Mouse (Mus musculus): Measurements from ENCODE around the gene Gm48551. TPM values are rescaled to one million over a fixed set of nuclear protein-coding genes. Genes with fewer than 3 reads are reported as not detected.
A peak's percentile ranks its signal among the peaks of the same experiment; 100 is the strongest.

Gm48551 gene
- polyA plus RNA-seq, 2 experiments from 2014 or later = 1.1 to 1.2 TPM

DNA sequence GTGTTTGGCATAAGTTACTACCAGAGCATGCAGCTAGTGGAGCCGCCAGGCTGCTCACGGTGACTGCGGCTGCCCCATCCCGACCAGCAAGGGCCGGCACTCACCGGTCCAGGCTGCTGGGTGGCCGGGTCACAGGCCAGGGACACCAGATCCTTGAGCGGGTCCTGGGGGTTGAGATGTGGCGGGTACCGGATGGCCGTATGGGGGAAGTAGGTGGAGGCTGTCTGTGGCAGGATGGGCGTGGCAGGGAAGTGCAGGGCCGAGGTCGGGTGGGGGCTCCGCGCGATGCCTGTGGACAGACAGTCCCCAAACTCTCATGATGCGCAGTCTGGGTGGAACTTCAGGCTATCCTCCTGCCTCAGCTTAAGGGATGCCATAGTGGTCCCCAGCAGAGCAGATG, 20.5 kb downstream of the Gm48551 start:
- ATAC-seq = peak; percentile 25

DNA sequence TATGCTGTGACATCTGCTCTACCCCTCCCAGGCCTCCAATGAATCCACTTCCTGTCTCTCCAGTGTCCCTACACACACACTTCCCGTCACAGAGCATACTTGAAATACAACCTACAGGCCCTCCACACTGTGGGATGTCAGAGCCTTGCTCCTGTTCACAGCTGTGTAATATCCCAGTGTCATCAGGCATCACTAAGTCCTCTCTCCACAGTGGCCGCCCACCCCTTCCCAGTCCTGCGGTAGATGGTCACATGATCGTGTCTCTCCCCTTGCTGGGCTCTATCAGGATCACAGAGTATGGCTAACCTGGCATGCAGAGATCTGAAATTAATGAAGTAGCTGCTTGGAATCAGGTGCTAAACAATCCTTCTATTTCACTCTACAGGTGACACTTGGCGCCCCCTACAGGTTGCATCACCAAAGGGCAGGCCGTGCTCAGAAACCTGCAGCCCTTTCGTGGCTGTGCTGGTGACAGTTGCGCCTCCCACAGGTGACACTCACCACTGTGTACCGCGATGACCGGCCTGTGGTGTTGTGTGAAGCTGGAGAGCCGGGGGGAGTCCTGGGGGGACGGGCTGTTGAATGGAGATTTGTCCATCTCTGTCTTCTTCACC, 21.4 kb downstream of the Gm48551 start:
- peak; percentile 13 for ATAC-seq

GRCm38 (mm10) chr10:81406504-81407440, 22.5 kb downstream of the Gm48551 start:
- ATAC-seq = no peak

GRCm38 (mm10) chr10:81407539-81408423, 23.5 kb downstream of the Gm48551 start:
- ATAC-seq = peak; percentile 82

DNA sequence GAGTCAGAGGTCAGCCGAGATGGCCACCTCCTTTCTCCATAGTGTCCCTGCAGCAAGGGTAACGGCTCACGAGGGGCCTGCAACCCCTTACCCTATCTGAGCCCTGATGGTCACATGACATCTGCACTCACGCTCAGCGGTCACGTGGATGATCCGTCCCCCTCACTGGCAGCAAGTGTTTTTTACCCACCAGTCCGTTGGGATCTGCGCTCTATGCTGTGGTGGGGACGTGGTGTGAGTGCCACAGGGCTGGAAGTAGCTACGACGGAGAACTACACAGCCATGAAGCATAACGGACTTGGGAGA, 24.1 kb downstream of the Gm48551 start:
- ATAC-seq = no peak

DNA sequence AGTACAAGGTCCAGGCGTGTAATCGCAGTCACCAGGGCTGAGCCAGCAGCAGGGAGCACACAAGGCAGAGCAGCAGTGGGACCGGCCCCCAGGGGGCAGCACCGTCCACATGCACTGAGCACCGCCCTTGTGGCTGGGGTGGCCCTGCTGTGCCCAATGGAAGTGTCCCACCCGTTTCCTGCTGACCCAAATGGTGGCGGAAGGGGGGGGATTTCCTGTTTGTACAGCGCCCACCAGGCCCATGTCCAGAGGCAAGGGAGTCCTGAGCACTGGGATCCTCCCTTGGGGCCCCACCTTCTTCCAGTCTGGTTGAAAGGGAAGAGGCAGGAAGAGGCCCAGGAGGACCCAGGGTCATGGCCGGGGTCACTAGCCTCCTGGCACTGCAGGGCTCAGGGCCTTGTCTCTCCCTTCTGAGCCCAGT, 24.6 kb downstream of the Gm48551 start:
- ATAC-seq = no peak

DNA sequence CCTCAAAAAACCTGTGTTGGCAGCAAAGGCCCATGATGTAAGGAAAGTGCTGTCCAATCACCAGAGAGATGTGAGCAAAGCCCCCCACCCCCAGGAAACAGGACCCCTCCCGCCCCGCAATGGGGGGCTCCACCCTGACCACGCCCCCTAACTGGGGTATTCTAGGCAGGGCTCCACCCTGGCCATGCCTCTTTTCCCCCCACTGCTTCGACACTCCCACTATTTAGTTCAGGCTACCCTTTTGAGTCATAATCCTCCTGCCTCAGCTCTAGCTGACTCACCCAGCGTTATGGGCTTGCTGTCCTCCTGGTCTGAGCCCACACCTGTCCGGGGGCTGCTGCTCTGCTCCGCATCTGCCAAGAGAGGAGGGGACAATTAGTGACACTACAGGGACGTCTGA, 25.1 kb downstream of the Gm48551 start:
- ATAC-seq = no peak

- no peak for ATAC-seq
These were observed 26.1 kb downstream of the Gm48551 start for GRCm38 (mm10) chr10:81410350-81410749.

DNA sequence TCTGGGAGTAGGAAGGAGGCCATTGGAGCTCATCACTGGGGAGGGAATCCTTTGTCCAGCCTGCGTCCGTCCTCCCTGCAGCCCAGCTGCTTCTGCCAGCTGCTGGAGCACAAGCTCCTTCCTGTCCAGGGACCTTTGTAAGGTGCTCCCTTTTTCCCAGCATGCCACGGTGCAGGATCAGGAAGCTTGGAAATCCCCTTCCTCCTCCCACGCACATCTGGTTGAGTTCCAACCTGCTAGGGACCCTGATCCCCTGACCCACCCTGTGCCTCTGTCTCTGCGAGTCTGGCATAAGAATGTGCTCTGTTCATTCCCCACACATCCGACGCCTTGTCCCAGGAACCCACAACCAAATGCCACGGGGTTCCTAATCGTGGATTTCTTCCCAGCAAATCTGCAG, 26.7 kb downstream of the Gm48551 start:
- ATAC-seq = no peak

GRCm38 (mm10) chr10:81411471-81412400, 27.5 kb downstream of the Gm48551 start:
- ATAC-seq = no peak

- no peak for ATAC-seq
These were observed 28.5 kb downstream of the Gm48551 start for GRCm38 (mm10) chr10:81412586-81413309.

DNA sequence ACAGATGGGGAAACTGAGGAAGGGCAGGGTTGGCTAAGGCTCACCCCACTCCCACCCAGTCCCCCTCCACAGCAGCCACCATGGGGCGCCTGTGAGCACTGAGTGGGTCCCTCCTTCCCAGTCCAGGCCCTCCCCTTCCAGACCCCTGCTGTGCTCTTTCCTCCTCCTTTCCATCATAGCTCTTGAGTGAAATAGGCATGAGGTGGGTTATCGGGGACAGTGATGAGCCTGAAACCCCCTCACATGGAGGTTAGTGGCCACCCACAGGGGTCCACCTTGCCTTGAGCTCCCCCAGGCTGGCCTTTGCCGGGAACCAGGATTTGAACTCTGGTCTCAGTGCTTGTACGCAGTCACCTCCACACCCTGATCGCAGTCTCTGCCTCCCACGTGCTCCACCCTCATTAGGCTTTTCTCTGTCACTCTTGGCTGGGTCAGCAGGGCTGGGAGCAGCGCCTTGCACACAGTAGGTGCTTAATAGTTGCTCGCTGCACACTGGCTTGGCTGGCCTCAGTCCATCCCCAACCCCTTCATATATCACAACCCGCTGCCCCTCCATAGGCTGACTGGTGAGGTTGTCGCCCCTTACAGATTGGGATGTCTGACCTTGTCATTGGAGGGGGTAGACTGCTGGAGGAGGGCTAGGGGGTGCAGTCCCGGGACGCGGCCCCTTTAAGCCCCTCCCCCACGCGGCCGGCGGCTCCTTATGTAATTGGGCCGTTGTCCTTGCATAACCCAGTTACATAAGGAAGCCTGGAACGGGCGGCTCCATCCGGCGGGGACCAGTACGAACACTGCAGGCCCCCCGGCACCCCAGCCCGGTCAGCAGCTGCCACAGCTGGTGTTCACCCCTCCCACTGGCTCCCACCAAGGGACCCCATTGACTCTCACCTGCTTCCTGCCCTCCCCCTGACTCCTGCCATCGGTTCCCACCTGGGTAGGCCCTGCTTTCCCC, 29.3 kb downstream of the Gm48551 start:
- no peak for ATAC-seq

GRCm38 (mm10) chr10:81414682-81415081, 30.4 kb downstream of the Gm48551 start:
- ATAC-seq = no peak

- no peak for ATAC-seq
These were observed 30.9 kb downstream of the Gm48551 start for GRCm38 (mm10) chr10:81415146-81415545.

- ATAC-seq = no peak
These were observed 31.5 kb downstream of the Gm48551 start for GRCm38 (mm10) chr10:81415549-81416310.

- ATAC-seq = no peak
These were observed 32.4 kb downstream of the Gm48551 start for GRCm38 (mm10) chr10:81416581-81417226.

GRCm38 (mm10) chr10:81417227-81418215, 33.3 kb downstream of the Gm48551 start:
- ATAC-seq = no peak
